Mouse (Mus musculus): ENCODE results near the gene St6galnac6.

DNA sequence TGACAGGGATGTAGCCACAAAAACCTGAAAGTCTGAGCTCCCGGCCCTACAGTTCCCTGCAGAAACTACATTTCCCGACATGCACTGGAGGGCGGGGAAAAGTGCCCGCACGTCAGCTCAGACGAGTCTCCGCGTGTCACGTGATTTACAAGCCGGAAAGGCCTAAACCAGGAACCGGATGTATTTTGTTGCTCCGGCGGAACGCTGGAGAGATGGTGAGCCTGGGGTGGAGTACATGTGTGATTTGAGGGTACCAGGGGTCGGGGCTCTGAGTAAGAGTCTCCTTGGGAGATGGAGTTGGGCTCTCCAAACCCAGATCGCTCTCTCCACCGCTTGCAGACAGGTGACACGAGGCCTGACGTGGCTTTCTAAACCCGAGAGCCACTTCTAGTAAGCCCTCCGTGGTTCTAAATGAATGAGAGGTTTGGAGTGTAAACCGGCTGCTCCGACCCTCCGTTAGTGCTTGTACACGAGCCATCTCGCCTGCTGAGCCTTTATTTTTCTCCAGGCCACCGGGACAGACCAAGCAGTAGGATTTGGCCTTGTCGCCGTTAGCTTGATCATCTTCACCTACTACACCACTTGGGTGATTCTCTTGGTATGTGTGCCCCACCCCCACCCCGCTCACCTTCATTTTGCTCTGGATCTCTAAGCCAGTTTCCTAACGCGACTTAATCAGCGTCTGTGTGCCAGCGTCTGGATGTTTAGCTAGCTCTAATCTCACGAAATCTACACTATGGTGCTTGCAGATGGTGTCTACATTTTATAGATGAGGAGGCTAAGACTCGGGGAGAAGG, 28.6 kb upstream of the St6galnac6 start, which contains the start of gene Dpm2:
- TF ChIP-seq CTCF (IDR thresholded peaks at IDR 0.05 in 2 of 3, conservative IDR thresholded peaks at IDR 0.05 in 1 of 3; ENCODE audit: control insufficient read depth in 1 of 3, insufficient read depth in 1 of 3, low read depth in 2 of 3, low read length in 3 of 3, poor library complexity in 1 of 3, severe bottlenecking in 1 of 3): no peak
- peak; percentile 98 for TF ChIP-seq ELF1 (IDR thresholded peaks at IDR 0.05; ENCODE audit: low read depth, low read length)
- TF ChIP-seq RCOR1 (IDR thresholded peaks at IDR 0.05; ENCODE audit: low read depth, low read length): no peak
- peak; percentile 95 for TF ChIP-seq POLR2AphosphoS2 (IDR thresholded peaks at IDR 0.05; ENCODE audit: low read length)
- no peak for TF ChIP-seq MAFK (IDR thresholded peaks at IDR 0.05; ENCODE audit: borderline replicate concordance, low read depth, low read length)
- no peak for TF ChIP-seq EP300 (IDR thresholded peaks at IDR 0.05; ENCODE audit: low read depth in 1 of 2, low read length in 2 of 2)
- peak; percentile 100 for TF ChIP-seq HCFC1 (IDR thresholded peaks at IDR 0.05; ENCODE audit: low read depth, low read length)
- no peak for TF ChIP-seq ZKSCAN1 (IDR thresholded peaks at IDR 0.05; ENCODE audit: low read depth, low read length)
- TF ChIP-seq JUND (IDR thresholded peaks at IDR 0.05; ENCODE audit: low read depth, low read length): no peak
- no peak for TF ChIP-seq MEF2A (IDR thresholded peaks at IDR 0.05; ENCODE audit: extremely low read depth, insufficient replicate concordance, low read depth, low read length, poor library complexity, severe bottlenecking)
- peak; percentile 92 to 96 for TF ChIP-seq POLR2A (IDR thresholded peaks at IDR 0.05; ENCODE audit: control insufficient read depth in 1 of 2, insufficient read depth in 1 of 2, low read depth in 1 of 2, low read length in 2 of 2, poor library complexity in 1 of 2)
- TF ChIP-seq E2F4 (IDR thresholded peaks at IDR 0.05; ENCODE audit: borderline replicate concordance, low read depth, low read length): peak; percentile 78; the same call in 1 of the 2 replicates
- peak; percentile 94 for TF ChIP-seq NELFE (IDR thresholded peaks at IDR 0.05; ENCODE audit: low read depth, low read length)

Measured in MEL (cell line).